Mouse (Mus musculus) ES-Bruce4 (cell line): Measurements from ENCODE around the gene Hkdc1. TPM values are rescaled to one million over a fixed set of nuclear protein-coding genes. Genes with fewer than 3 reads are reported as not detected.
A peak's percentile ranks its signal among the peaks of the same experiment; 100 is the strongest.

Experiments used
- H3K27ac ChIP-seq: 2 replicates; pipeline ENCODE4 v1.5.1; 2012; ENCODE audit warnings: low read length, inconsistent platforms; ENCODE audit not compliant: insufficient read depth
- H3K27me3 ChIP-seq: 2 replicates; pipeline ENCODE4 v1.6.1; 2012; ENCODE audit warnings: mild to moderate bottlenecking, low read length, inconsistent platforms; ENCODE audit not compliant: control insufficient read depth, poor library complexity, insufficient read depth, severe bottlenecking
- H3K36me3 ChIP-seq: 2 replicates; pipeline ENCODE4 v1.6.1; 2012; ENCODE audit warnings: inconsistent platforms, mild to moderate bottlenecking, low read length, moderate library complexity; ENCODE audit not compliant: control insufficient read depth, poor library complexity, insufficient read depth, severe bottlenecking
- H3K4me1 ChIP-seq: one replicate; pipeline ENCODE4 v1.8.1; 2011; ENCODE audit warnings: low read length; ENCODE audit not compliant: control insufficient read depth, insufficient read depth
- H3K4me3 ChIP-seq: 2 replicates; pipeline ENCODE4 v1.5.1; 2011; ENCODE audit warnings: low read depth, mild to moderate bottlenecking, low read length
- H3K9ac ChIP-seq: 2 replicates; pipeline ENCODE4 v1.6.1; 2012; ENCODE audit warnings: low read depth, mild to moderate bottlenecking, inconsistent platforms; ENCODE audit not compliant: poor library complexity, severe bottlenecking
- H3K9me3 ChIP-seq: replicated peaks from 2 replicates; pipeline ENCODE4 v1.6.1; 2012; ENCODE audit warnings: mild to moderate bottlenecking, low read length, inconsistent platforms; ENCODE audit not compliant: control insufficient read depth, poor library complexity, insufficient read depth, severe bottlenecking
- CTCF ChIP-seq: IDR thresholded peaks from one replicate; pipeline ENCODE4 v1.8.1; 2011; ENCODE audit warnings: low read depth, low read length
- EP300 ChIP-seq: IDR thresholded peaks from 2 replicates; pipeline ENCODE4 v1.6.1; 2011; ENCODE audit warnings: low read depth, low read length; ENCODE audit not compliant: insufficient read depth
- POLR2A ChIP-seq: IDR thresholded peaks from one replicate; pipeline ENCODE4 v1.8.1; 2011; ENCODE audit warnings: low read length; ENCODE audit not compliant: insufficient read depth
- polyA plus RNA-seq: library from polyadenylated mRNA; stranded (reverse); fragments of >200 nt; gene quantifications from 2 replicates; pipeline ENCODE4 v1.2.4, GENCODE M21; 2011; ENCODE audit warnings: low read depth; ENCODE audit not compliant: missing spikeins, insufficient read depth, insufficient read length

The Hkdc1 gene
- polyA plus RNA-seq, 1 experiment, result 0.16 TPM

GRCm38 (mm10) chr10:62418831-62419356, 3.4 kb downstream of the Hkdc1 start:
- Histone ChIP-seq H3K4me3 (no peak overlapping the region), H3K9ac (no peak overlapping the region), H3K36me3 (no peaks in the 10 kb centered on the region), H3K27me3 (no peaks in the 10 kb centered on the region), H3K9me3 (no peaks in the 10 kb centered on the region), H3K27ac (no peak overlapping the region), H3K4me1 (no peaks in the 10 kb centered on the region)
- TF ChIP-seq POLR2A (no peak), CTCF (no peak), EP300 (no peak)

GRCm38 (mm10) chr10:62413606-62413982, 8.7 kb downstream of the Hkdc1 start:
- H3K9me3 ChIP-seq, result no peaks in the 10 kb centered on the region
- no peak overlapping the region for H3K27ac ChIP-seq
- TF ChIP-seq POLR2A, result no peak
- TF ChIP-seq CTCF, result no peak
- no peak for TF ChIP-seq EP300
- no peaks in the 10 kb centered on the region for H3K36me3 ChIP-seq
- no peaks in the 10 kb centered on the region for H3K27me3 ChIP-seq
- H3K4me1 ChIP-seq, result no peaks in the 10 kb centered on the region
- H3K4me3 ChIP-seq, result no peak overlapping the region
- no peak overlapping the region for H3K9ac ChIP-seq

- H3K36me3 ChIP-seq, result no peaks in the 10 kb centered on the region
- no peaks in the 10 kb centered on the region for H3K4me1 ChIP-seq
- H3K9ac ChIP-seq, result no peak overlapping the region
- no peaks in the 10 kb centered on the region for H3K9me3 ChIP-seq
- TF ChIP-seq POLR2A (no peak), EP300 (no peak), CTCF (no peak)
- no peak overlapping the region for H3K27ac ChIP-seq
- no peak overlapping the region for H3K4me3 ChIP-seq
- H3K27me3 ChIP-seq, result no peaks in the 10 kb centered on the region
These were observed 9.2 kb downstream of the Hkdc1 start for GRCm38 (mm10) chr10:62412906-62413605.

GRCm38 (mm10) chr10:62411431-62412410, 10.6 kb downstream of the Hkdc1 start:
- H3K27me3 ChIP-seq, result no peaks in the 10 kb centered on the region
- TF ChIP-seq EP300 (no peak), CTCF (no peak), POLR2A (no peak)
- H3K9me3 ChIP-seq, result no peaks in the 10 kb centered on the region
- no peaks in the 10 kb centered on the region for H3K4me1 ChIP-seq
- H3K4me3 ChIP-seq, result no peak overlapping the region
- H3K36me3 ChIP-seq, result no peaks in the 10 kb centered on the region
- no peak overlapping the region for H3K27ac ChIP-seq
- H3K9ac ChIP-seq, result no peak overlapping the region

- no peak overlapping the region for H3K27ac ChIP-seq
- H3K36me3 ChIP-seq, result no peaks in the 10 kb centered on the region
- H3K27me3 ChIP-seq, result no peaks in the 10 kb centered on the region
- no peaks in the 10 kb centered on the region for H3K4me1 ChIP-seq
- no peaks in the 10 kb centered on the region for H3K9me3 ChIP-seq
- H3K4me3 ChIP-seq, result no peak overlapping the region
- H3K9ac ChIP-seq, result no peak overlapping the region
- TF ChIP-seq CTCF (peak; percentile 96), EP300 (no peak)
These were observed 11.3 kb downstream of the Hkdc1 start for GRCm38 (mm10) chr10:62410943-62411342.

- Histone ChIP-seq H3K4me3 (peak overlapping the region; percentile 11; the same call in 1 of the 2 replicates), H3K27me3 (no peaks in the 10 kb centered on the region), H3K9me3 (no peaks in the 10 kb centered on the region), H3K27ac (no peak overlapping the region), H3K4me1 (no peaks in the 10 kb centered on the region), H3K36me3 (no peaks in the 10 kb centered on the region), H3K9ac (no peak overlapping the region)
- TF ChIP-seq POLR2A (no peak), EP300 (0 out of 2 replicates have a peak, but pooled peaks have one; percentile 5), CTCF (no peak)
These were observed 17.4 kb downstream of the Hkdc1 start for GRCm38 (mm10) chr10:62404901-62405300.
